Mouse (Mus musculus): ENCODE measurements around the gene Cbx5. TPM values are rescaled to one million over a fixed set of nuclear protein-coding genes. Genes with fewer than 3 reads are reported as not detected.

Cbx5 gene
- polyA plus RNA-seq, 1 experiment from 2014 or later: 206 TPM

DNA sequence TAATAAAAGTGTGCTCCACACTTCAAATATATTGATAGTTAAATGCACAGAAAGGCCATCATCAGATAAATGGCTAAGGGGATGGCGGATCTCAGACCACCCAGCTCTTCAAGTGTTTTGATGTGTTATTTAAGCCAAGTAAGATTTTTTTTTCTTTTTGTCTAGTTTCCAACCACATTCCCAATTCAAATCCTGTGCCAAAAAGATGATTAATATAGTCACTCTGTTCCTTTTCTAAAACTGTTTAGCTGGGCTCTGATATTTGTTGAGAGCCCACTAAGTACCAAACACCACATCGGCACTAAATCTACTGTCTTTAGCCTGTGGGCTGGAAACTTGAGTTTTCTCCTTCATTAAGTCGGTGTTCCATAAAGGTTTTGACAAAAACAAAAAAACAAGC lies 12.6 kb downstream of the Cbx5 start:
- Histone ChIP-seq H3K27ac (replicated peaks) (no peak overlapping the region), H3K4me3 (no peak overlapping the region), H3K4me1 (no peaks in the 10 kb centered on the region; the same call in 1 of the 2 replicates), H3K36me3 (replicated peaks) (peaks cover 27% of the 10 kb centered on the region), H3K27me3 (replicated peaks; ENCODE audit: low read depth, poor library complexity, severe bottlenecking) (no peaks in the 10 kb centered on the region), H3K9me3 (no peaks in the 10 kb centered on the region)
- no peak for DNase-seq (ENCODE audit: low spot score)
- 94% methylated on average over 3 of the region's 3 CpGs for WGBS

DNA sequence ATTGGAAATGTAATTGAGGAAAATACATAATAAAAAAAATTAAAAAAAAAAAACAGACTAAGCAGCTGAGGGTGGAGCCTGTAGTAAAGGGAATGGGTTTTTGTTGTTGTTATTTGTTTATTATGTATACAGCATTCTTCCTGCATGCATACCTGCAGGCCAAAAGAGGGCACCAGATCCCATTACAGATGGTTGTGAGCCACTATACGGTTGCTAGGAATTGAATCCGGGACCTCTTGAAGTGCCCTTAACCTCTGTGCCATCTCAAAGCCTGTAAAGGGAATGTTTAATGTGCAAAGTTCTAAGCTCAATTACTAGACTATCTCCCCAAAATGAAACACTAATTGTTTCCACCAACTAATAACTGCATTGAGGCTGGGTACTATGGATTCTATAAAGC lies 15.5 kb downstream of the Cbx5 start:
- H3K9me3 ChIP-seq: no peaks in the 10 kb centered on the region
- peaks cover 3% of the 10 kb centered on the region; the same call in 1 of the 2 replicates for H3K4me1 ChIP-seq
- WGBS: 88% methylated on average over 2 of the region's 2 CpGs

DNA sequence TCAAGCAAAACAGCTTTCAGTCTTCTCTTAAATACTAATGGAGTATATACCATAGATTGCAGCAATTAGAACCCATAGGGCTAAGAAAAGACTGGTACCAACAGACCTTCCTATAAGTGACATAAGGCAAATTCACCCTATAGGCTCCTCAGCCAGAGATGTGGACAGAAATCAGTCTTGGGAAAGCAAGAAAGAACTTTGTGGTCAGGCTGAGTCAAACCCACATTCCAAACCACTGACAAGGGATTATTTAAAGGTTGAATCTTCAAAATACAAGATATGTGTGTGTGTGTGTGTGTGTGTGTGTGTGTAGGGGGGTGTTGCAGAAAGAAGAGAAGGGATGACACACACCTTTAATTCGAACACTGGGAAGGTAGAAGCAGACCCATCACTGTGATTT lies 18.2 kb downstream of the Cbx5 start:
- 100% methylated on average over 1 of the region's 1 CpGs for WGBS

More for the DNA sequence above, 15.5 kb downstream of the Cbx5 start:
- Histone ChIP-seq H3K27me3 (replicated peaks; ENCODE audit: low read depth, poor library complexity, severe bottlenecking) (no peaks in the 10 kb centered on the region), H3K27ac (replicated peaks) (no peak overlapping the region), H3K36me3 (replicated peaks) (peaks cover 51% of the 10 kb centered on the region), H3K4me3 (no peak overlapping the region)
- no peak for DNase-seq (ENCODE audit: low spot score)

DNA sequence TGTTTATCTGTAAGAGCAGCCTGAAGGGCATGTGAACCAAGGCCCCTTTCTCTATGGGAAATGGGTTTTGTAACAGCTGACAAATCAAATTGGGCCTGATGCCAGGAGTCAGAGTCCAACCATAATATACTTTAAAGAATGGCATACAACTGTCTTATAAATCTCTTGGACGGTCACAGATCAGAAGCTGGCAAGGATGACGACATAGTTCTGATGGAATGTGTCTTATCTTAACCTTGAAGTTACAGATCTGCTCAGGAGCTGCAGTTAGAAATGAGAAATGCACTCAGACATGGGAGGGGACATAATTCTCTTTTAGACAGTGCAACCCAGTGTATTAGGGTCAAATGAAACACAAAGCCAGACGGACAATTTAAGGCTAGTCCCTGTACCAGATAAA lies 18.8 kb downstream of the Cbx5 start:
- Histone ChIP-seq H3K36me3 (replicated peaks) (peaks cover 54% of the 10 kb centered on the region), H3K4me3 (no peak overlapping the region)
- WGBS: 84% methylated on average over 3 of the region's 3 CpGs

More for the DNA sequence above, 18.2 kb downstream of the Cbx5 start:
- DNase-seq (ENCODE audit: low spot score): no peak
- H3K9me3 ChIP-seq: no peaks in the 10 kb centered on the region
- no peaks in the 10 kb centered on the region for H3K27me3 ChIP-seq (replicated peaks; ENCODE audit: low read depth, poor library complexity, severe bottlenecking)
- H3K27ac ChIP-seq (replicated peaks): no peak overlapping the region
- H3K4me1 ChIP-seq: peaks cover 16% of the 10 kb centered on the region
- peaks cover 54% of the 10 kb centered on the region for H3K36me3 ChIP-seq (replicated peaks)
- no peak overlapping the region for H3K4me3 ChIP-seq

DNA sequence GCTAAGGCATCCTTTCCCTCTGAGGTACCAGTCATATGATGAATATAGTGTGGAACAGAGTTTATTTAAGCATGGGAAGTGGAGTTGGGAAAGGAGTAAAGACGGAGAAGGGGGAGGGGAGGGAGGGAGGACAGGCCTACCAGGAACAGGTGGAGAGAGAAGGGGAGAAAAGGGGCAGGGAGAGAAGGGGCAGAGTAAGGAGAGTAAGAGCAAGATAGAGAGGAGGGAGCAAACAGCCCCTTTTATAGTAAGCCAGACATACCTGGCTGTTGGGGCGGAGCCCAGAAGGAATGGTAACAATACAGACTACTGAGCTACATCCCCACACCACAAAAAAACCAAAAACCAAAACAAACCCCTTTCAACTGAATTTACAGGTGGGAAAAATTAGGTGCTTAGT lies 23.6 kb downstream of the Cbx5 start:
- DNase-seq (ENCODE audit: low spot score): peak; percentile 32
- peak overlapping the region; percentile 53 for H3K4me3 ChIP-seq

More for the DNA sequence above, 18.8 kb downstream of the Cbx5 start:
- Histone ChIP-seq H3K27ac (replicated peaks) (no peak overlapping the region; the same call in 1 of the 2 replicates), H3K9me3 (no peaks in the 10 kb centered on the region), H3K27me3 (replicated peaks; ENCODE audit: low read depth, poor library complexity, severe bottlenecking) (no peaks in the 10 kb centered on the region), H3K4me1 (peaks cover 22% of the 10 kb centered on the region)
- DNase-seq (ENCODE audit: low spot score): no peak

DNA sequence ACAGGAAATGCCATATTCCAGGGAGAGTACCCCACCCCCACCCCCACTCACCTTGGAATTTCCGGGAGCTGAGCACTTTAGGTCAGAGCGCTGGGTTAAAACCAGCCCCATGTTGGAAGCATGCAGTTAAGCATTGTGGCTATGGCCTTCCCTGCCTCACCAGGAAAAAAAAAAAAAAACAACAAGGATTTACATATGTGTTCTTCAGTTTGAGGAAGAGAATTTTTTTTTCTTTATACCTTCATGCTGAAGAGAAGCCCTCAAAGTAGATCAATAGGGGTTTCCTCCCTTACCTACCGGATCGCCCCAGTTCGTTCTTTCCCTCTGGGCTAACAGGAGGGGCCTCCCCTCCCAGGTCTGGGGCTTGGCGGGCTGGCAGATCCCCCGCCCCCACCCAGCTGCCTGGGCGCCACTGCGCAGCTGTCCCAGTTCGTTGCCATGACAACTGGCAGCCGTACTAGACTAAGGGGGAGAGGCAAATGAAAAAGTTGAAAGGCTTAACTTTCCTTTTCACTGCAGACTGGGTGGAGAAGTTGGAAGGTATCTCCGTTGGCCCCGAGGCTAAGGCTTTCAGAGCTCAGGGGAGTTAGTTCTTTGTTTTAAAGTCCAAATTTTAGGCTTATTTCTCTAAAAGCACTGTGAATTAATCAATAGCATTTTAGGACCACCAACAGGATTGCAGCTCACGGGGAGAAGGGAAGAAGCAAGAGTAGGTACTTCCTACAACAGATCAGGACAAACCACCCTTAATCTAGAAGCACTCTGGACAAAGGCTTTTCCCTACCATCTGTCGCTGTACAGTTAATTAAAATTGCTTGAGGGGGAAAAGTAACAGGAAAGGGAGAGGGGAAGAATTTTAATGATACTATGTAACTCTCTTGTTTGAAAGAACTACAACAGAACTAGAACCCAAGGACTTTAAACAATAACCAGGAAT lies 24.4 kb downstream of the Cbx5 start:
- peak; percentile 96 for DNase-seq (ENCODE audit: low spot score)
- Histone ChIP-seq H3K4me1 (peaks cover 35% of the 10 kb centered on the region), H3K27ac (replicated peaks) (peak overlapping the region; percentile 92), H3K9me3 (no peaks in the 10 kb centered on the region), H3K36me3 (replicated peaks) (peaks cover 47% of the 10 kb centered on the region), H3K27me3 (replicated peaks; ENCODE audit: low read depth, poor library complexity, severe bottlenecking) (no peaks in the 10 kb centered on the region), H3K4me3 (peak overlapping the region; percentile 53)
- WGBS: under 1% methylated on average over 15 of the region's 15 CpGs

More for the DNA sequence above, 23.6 kb downstream of the Cbx5 start:
- Histone ChIP-seq H3K4me1 (peaks cover 37% of the 10 kb centered on the region), H3K27me3 (replicated peaks; ENCODE audit: low read depth, poor library complexity, severe bottlenecking) (no peaks in the 10 kb centered on the region), H3K27ac (replicated peaks) (peak overlapping the region; percentile 92), H3K9me3 (no peaks in the 10 kb centered on the region), H3K36me3 (replicated peaks) (peaks cover 47% of the 10 kb centered on the region)
- WGBS: 16% methylated on average over 2 of the region's 2 CpGs

DNA sequence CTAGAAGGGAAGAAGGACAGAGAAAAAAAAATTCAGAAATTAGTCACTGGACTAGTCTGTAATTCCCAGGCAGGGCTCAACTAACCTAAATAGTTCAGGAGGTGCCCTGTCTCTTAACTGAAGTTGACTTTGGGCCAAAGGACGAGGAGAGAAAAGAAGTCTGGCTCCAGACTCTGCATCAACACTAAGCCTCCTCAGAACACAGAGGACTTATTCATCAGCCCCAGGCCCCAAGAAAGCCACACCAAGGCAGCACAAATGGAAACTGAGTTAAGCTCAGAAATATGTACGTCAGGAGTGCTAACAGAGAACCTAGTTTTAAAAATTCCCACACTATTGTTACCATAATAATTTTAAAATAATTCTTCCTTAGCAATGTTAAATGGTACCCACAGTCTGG lies 25.5 kb downstream of the Cbx5 start:
- Histone ChIP-seq H3K4me3 (peak overlapping the region; percentile 53), H3K9me3 (no peaks in the 10 kb centered on the region), H3K27ac (replicated peaks) (peak overlapping the region; percentile 92), H3K27me3 (replicated peaks; ENCODE audit: low read depth, poor library complexity, severe bottlenecking) (no peaks in the 10 kb centered on the region), H3K36me3 (replicated peaks) (peaks cover 47% of the 10 kb centered on the region), H3K4me1 (peaks cover 35% of the 10 kb centered on the region)
- 17% methylated on average over 2 of the region's 2 CpGs for WGBS
- peak; percentile 12 for DNase-seq (ENCODE audit: low spot score)

DNA sequence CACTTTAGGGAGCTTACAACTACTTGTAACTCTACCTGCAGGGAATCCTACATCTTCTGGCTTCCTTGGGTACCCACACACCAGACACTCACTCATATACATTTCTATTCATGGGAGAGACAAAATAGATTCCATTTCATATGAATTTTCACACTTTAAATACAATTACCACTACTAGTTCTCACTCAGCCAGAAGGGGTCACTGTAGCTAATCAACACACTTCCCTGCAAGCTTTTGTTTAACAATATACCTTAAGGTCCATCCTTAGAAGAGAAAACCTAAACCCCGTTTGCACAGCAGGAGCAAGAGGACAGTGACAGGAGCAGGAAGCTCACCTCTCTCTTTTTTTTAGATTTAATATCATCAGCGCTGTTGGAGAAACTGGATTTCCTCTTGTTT lies 34.5 kb downstream of the Cbx5 start:
- WGBS: 72% methylated on average over 2 of the region's 2 CpGs
- Histone ChIP-seq H3K4me1 (no peaks in the 10 kb centered on the region), H3K36me3 (replicated peaks) (peaks cover 99% of the 10 kb centered on the region)

DNA sequence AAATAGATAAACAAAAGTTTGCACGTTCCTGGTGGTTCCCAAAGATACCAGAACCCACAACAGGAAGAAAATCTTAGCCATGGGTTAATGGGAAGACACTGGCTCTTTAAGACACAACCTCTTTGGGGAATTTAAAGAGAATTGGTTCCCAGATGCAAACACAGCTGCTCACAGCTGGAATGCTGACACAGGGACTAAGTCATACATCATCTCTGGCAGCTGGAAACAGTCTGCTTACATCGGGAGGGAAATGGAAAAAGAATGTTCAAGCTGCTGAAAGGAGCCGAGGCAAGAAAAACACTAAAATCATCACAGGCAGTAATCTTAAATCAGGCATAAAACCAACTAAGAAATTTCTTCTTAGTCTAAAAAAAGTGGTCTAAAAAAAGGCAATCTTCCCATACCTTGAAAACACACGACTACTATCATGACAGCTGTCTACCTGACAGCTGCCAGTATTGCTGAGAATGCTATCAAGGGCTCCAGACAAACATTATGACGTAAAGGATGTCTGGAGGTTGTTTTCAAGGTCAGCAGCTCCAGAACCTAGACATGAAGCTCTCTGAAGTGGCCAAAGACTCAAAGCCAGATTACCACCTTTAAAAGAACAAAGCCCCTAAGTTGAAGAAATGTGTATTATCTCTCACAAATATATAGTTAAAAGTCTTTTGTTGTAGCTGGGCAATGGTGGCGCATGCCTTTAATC lies 37.4 kb downstream of the Cbx5 start:
- H3K36me3 ChIP-seq (replicated peaks): peaks cover 99% of the 10 kb centered on the region
- WGBS: 75% methylated on average over 6 of the region's 6 CpGs

More for the DNA sequence above, 34.5 kb downstream of the Cbx5 start:
- no peak for DNase-seq (ENCODE audit: low spot score)
- Histone ChIP-seq H3K27ac (replicated peaks) (no peak overlapping the region), H3K27me3 (replicated peaks; ENCODE audit: low read depth, poor library complexity, severe bottlenecking) (no peaks in the 10 kb centered on the region), H3K9me3 (no peaks in the 10 kb centered on the region), H3K4me3 (no peak overlapping the region)

DNA sequence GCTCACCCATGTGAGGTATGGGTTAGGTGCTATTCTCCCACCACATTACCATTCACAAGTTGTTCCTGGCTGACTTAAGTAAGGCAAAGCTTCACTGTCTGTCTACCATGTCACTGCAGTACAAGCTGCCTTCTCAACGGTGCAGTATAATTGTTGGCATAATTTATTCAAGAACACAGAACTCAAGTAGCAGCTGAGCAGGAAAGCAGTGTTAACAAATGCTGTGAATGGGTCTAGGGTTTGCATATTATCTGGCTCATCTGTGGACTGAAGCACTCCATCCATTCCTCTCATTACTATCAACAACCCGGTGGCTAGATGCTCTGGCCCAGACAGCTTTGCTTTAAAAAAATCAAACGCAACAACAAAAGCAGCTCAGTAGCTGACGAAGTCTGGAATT lies 41.8 kb downstream of the Cbx5 start:
- H3K4me1 ChIP-seq: no peaks in the 10 kb centered on the region
- H3K36me3 ChIP-seq (replicated peaks): peaks cover 99% of the 10 kb centered on the region
- 85% methylated on average over 4 of the region's 4 CpGs for WGBS

More for the DNA sequence above, 37.4 kb downstream of the Cbx5 start:
- H3K9me3 ChIP-seq: no peaks in the 10 kb centered on the region
- H3K27me3 ChIP-seq (replicated peaks; ENCODE audit: low read depth, poor library complexity, severe bottlenecking): no peaks in the 10 kb centered on the region
- no peak for DNase-seq (ENCODE audit: low spot score)
- no peak overlapping the region for H3K27ac ChIP-seq (replicated peaks)
- no peak overlapping the region for H3K4me3 ChIP-seq
- H3K4me1 ChIP-seq: no peaks in the 10 kb centered on the region

DNA sequence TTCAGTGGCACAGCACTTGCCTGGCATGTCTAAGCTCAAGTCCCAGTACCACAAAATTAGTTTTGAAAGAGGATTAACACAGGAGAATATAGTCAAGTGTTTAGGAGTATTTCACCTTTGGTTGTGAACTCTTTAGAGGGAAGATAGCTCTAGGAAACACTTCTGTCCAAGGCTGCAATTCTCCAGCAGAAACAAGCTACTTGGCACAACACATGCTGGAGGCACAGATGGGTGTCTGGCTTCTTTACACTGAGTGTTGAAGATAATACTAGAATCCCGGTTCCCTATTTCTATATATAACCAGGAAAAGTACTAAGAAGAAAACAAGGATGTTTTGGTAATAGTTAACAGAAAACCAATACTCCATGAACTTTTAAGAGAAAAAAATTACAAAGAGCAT lies 42.8 kb downstream of the Cbx5 start:
- peaks cover 99% of the 10 kb centered on the region for H3K36me3 ChIP-seq (replicated peaks)
- WGBS: 92% methylated on average over 1 of the region's 1 CpGs

More for the DNA sequence above, 41.8 kb downstream of the Cbx5 start:
- no peak for DNase-seq (ENCODE audit: low spot score)
- no peaks in the 10 kb centered on the region for H3K9me3 ChIP-seq
- H3K4me3 ChIP-seq: no peak overlapping the region
- no peak overlapping the region for H3K27ac ChIP-seq (replicated peaks)
- no peaks in the 10 kb centered on the region for H3K27me3 ChIP-seq (replicated peaks; ENCODE audit: low read depth, poor library complexity, severe bottlenecking)

DNA sequence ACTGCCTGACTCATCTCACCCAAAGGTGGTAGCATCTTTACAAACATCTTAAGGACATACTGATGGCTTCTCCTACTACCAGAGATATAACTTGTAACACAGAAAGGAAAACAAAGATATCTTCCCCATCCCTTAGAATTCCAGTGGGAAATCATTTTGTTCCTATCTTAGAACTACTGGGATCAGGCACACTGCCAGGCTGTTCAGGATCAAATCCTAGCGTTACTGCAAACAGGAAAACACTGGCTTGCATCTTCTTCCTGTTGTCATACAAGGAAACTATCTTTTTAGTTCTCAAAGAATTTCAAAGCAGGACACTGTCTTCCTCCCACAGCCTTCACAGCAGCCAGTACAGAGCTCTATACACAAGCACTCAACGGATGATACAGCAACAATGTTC lies 46.0 kb downstream of the Cbx5 start:
- H3K4me1 ChIP-seq: no peaks in the 10 kb centered on the region
- no peak overlapping the region for H3K27ac ChIP-seq (replicated peaks)
- H3K9me3 ChIP-seq: no peaks in the 10 kb centered on the region
- DNase-seq (ENCODE audit: low spot score): no peak
- no peaks in the 10 kb centered on the region for H3K27me3 ChIP-seq (replicated peaks; ENCODE audit: low read depth, poor library complexity, severe bottlenecking)
- peaks cover 98% of the 10 kb centered on the region for H3K36me3 ChIP-seq (replicated peaks)
- no peak overlapping the region for H3K4me3 ChIP-seq
- WGBS: 94% methylated on average over 2 of the region's 2 CpGs

More for the DNA sequence above, 42.8 kb downstream of the Cbx5 start:
- Histone ChIP-seq H3K27me3 (replicated peaks; ENCODE audit: low read depth, poor library complexity, severe bottlenecking) (no peaks in the 10 kb centered on the region), H3K27ac (replicated peaks) (no peak overlapping the region), H3K9me3 (no peaks in the 10 kb centered on the region), H3K4me3 (no peak overlapping the region), H3K4me1 (no peaks in the 10 kb centered on the region)
- no peak for DNase-seq (ENCODE audit: low spot score)

Measured in embryonic facial prominence, embryonic 10.5 days (tissue).